Mouse (Mus musculus) embryonic facial prominence, embryonic 11.5 days (tissue): Measurements from ENCODE around the gene Uvssa. TPM values are rescaled to one million over a fixed set of nuclear protein-coding genes. Genes with fewer than 3 reads are reported as not detected.

ENCODE experiments used
- ATAC-seq: fragments of 200-750 bp; cut with Nextera tagmentation; replicated peaks from 2 replicates; pipeline ENCODE4 v1.8.0; 2017; ENCODE audit warnings: low read depth; ENCODE audit not compliant: insufficient number of reproducible peaks, low FRiP score, low TSS enrichment
- DNase-seq: peaks from one replicate; pipeline ENCODE4 v3.0.0-alpha.2; 2015; ENCODE audit warnings: low spot score
- H3K27ac ChIP-seq: fragments of 300-500 bp; sonication (generic); replicated peaks from 2 replicates; pipeline ENCODE4 v1.5.1; 2014; ENCODE audit warnings: mild to moderate bottlenecking, low read depth, low read length, control low read depth
- H3K27me3 ChIP-seq: fragments of 300-500 bp; sonication (generic); 2 replicates; pipeline ENCODE4 v1.6.1; 2014; ENCODE audit warnings: mild to moderate bottlenecking, low read length, moderate library complexity, mixed read lengths; ENCODE audit not compliant: control insufficient read depth, insufficient read depth
- H3K36me3 ChIP-seq: fragments of 300-500 bp; sonication (generic); replicated peaks from 2 replicates; pipeline ENCODE4 v1.6.1; 2014; ENCODE audit warnings: low read depth, mild to moderate bottlenecking, low read length, moderate library complexity, mixed read lengths; ENCODE audit not compliant: control insufficient read depth, insufficient read depth
- H3K4me1 ChIP-seq: fragments of 300-500 bp; sonication (generic); 2 replicates; pipeline ENCODE4 v1.6.1; 2014; ENCODE audit warnings: low read length, mixed read lengths; ENCODE audit not compliant: control insufficient read depth, insufficient read depth
- H3K4me2 ChIP-seq: fragments of 300-500 bp; sonication (generic); 2 replicates; pipeline ENCODE4 v1.6.1; 2014; ENCODE audit warnings: low read depth, mild to moderate bottlenecking, control low read depth, low read length, moderate library complexity
- H3K4me3 ChIP-seq: fragments of 300-500 bp; sonication (generic); 2 replicates; pipeline ENCODE4 v1.5.1; 2014; ENCODE audit warnings: low read depth, low read length, control low read depth
- H3K9ac ChIP-seq: fragments of 300-500 bp; sonication (generic); replicated peaks from 2 replicates; pipeline ENCODE4 v1.6.1; 2014; ENCODE audit warnings: mild to moderate bottlenecking, control low read depth, low read length
- H3K9me3 ChIP-seq: fragments of 300-500 bp; sonication (generic); replicated peaks from 2 replicates; pipeline ENCODE4 v1.6.1; 2016; ENCODE audit warnings: mild to moderate bottlenecking, low read length, inconsistent platforms, mixed read lengths; ENCODE audit not compliant: control insufficient read depth
- WGBS: fragments of 180-500 bp; shearing (Covaris S2); extraction: QIAGEN DNeasy Blood & Tissue Kit; methylation state at CpG from one replicate; pipeline ENCODE4 v1.1.7; 2014; 5-methylcytosine and 5-hydroxymethylcytosine counted together
- polyA plus RNA-seq: library from polyadenylated mRNA; unstranded; fragments of >200 nt; fragmentation: Nextera tagmentation; extraction: Ambion mirVana; gene quantifications from 2 replicates; pipeline ENCODE4 v1.2.1, GENCODE M21; 2014

Gene Uvssa
- polyA plus RNA-seq, 1 experiment from 2014 or later = 7.3 TPM

DNA sequence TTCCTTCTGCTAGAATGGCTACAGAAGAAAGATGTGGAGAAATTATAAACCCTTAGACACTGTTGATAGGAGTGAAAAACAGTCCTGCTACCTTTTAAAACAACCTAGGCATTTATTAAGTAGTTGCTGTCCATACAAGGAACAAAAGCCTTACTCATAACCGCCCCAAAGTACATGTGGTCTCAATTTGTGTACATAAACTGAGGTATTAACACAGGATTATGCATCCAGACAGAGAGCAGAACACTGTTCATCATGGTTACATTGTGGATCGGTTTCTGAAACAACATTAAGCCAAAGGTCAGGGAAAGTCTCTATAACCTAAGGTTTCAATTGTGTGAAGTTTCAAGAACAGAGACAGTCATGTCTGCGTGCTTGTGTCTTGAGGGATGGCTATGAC lies 25.3 kb upstream of the Uvssa start:
- 45% methylated on average over 3 of the region's 3 CpGs for WGBS
- ATAC-seq = no peak
- Histone ChIP-seq H3K4me1 (no peaks in the 10 kb centered on the region), H3K4me2 (no peak overlapping the region), H3K9ac (no peak overlapping the region), H3K27ac (no peak overlapping the region), H3K4me3 (no peak overlapping the region), H3K27me3 (no peaks in the 10 kb centered on the region), H3K9me3 (no peaks in the 10 kb centered on the region), H3K36me3 (no peaks in the 10 kb centered on the region)
- DNase-seq = peak; percentile 69

DNA sequence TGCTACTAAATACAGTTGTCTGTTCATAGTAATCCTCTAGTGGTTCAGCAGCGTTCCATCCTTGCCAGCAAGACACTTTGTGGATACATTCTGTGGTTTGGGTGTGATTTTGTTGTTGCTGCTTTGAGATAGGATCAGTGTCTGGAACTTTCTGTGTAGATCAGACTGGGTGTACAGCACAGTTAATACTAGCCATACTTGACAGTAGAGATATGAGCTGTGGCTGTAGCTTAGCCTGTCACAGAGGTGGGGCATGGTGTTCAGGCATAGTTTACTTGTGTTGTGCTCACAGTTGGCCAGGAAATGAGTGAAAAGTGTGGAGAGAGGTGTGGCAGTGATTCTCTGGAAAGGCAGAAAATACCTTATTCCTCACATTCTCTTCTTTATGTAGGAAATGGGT lies 20.9 kb upstream of the Uvssa start:
- Histone ChIP-seq H3K4me2 (no peak overlapping the region), H3K9ac (no peak overlapping the region), H3K27ac (no peak overlapping the region), H3K36me3 (peaks cover 4% of the 10 kb centered on the region; the same call in 1 of the 2 replicates), H3K4me3 (no peak overlapping the region), H3K27me3 (no peaks in the 10 kb centered on the region), H3K9me3 (no peaks in the 10 kb centered on the region), H3K4me1 (no peaks in the 10 kb centered on the region)
- 94% methylated on average over 1 of the region's 1 CpGs for WGBS
- no peak for ATAC-seq
- DNase-seq = no peak

DNA sequence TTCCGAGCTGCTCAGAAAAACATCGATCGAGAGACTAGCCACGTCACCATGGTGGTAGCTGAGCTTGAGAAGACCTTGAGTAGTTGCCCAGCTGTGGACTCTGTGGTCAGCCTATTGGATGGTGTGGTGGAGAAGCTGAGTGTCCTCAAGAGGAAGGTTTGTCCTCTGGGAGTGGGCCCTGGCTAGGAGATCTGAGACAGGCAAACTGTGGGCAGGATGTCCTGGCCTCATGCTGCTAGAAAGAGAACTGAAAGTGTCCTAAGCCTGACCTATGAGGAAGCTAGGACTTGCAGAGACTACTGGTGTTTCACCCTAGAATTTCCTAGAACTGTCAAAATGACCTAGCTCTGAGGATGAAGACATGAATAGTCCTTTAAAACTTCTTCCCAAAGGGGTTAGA lies 19.9 kb upstream of the Uvssa start:
- 94% methylated on average over 4 of the region's 4 CpGs for WGBS
- Histone ChIP-seq H3K4me2 (no peak overlapping the region), H3K36me3 (peaks cover 9% of the 10 kb centered on the region; the same call in 1 of the 2 replicates), H3K27me3 (no peaks in the 10 kb centered on the region), H3K4me3 (no peak overlapping the region), H3K27ac (no peak overlapping the region), H3K9ac (no peak overlapping the region), H3K9me3 (no peaks in the 10 kb centered on the region), H3K4me1 (no peaks in the 10 kb centered on the region)
- ATAC-seq (no peak), DNase-seq (no peak)

- Histone ChIP-seq H3K27ac (no peak overlapping the region), H3K27me3 (no peaks in the 10 kb centered on the region), H3K36me3 (peaks cover 13% of the 10 kb centered on the region; the same call in 1 of the 2 replicates), H3K4me3 (no peak overlapping the region), H3K4me2 (no peak overlapping the region), H3K4me1 (no peaks in the 10 kb centered on the region), H3K9ac (no peak overlapping the region), H3K9me3 (no peaks in the 10 kb centered on the region)
- DNase-seq = no peak
- no peak for ATAC-seq
- 92% methylated on average over 5 of the region's 5 CpGs for WGBS
Measured at GRCm38 (mm10) chr5:33363263-33363662, 15.1 kb upstream of the Uvssa start.

- no peak overlapping the region for H3K4me2 ChIP-seq
- DNase-seq (no peak), ATAC-seq (no peak)
- H3K9ac ChIP-seq = no peak overlapping the region
- H3K9me3 ChIP-seq = no peaks in the 10 kb centered on the region
- WGBS = 85% methylated on average over 4 of the region's 4 CpGs
- H3K27me3 ChIP-seq = no peaks in the 10 kb centered on the region
- H3K36me3 ChIP-seq = peaks cover 8% of the 10 kb centered on the region
- H3K4me1 ChIP-seq = no peaks in the 10 kb centered on the region
- no peak overlapping the region for H3K4me3 ChIP-seq
- H3K27ac ChIP-seq = no peak overlapping the region
Measured at GRCm38 (mm10) chr5:33368651-33369050, 9.7 kb upstream of the Uvssa start.

DNA sequence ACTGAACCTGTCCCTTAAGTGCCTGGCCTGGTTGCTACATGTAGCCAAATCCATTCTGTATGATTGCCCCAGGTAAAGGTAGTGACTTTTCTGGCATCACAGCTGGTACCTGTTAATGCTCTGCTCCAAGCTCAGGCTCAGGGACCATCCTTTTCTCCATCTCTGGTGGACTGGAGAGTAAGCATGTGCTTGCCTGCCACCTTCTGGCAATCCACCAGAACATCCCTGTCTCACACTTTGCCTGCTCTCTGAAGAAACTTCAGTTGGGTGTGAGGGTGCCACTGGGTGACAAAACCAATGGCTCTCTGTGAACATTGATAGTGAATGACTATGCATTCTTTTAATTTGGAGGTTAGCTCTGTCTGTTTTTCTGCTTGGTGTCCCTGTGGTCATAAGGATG lies 7.2 kb upstream of the Uvssa start:
- H3K36me3 ChIP-seq = peaks cover 5% of the 10 kb centered on the region
- H3K4me2 ChIP-seq = no peak overlapping the region
- peak; percentile 30 for DNase-seq
- no peaks in the 10 kb centered on the region for H3K27me3 ChIP-seq
- H3K9ac ChIP-seq = no peak overlapping the region
- H3K4me3 ChIP-seq = no peak overlapping the region
- H3K9me3 ChIP-seq = no peaks in the 10 kb centered on the region
- ATAC-seq = no peak
- H3K27ac ChIP-seq = no peak overlapping the region
- no peaks in the 10 kb centered on the region for H3K4me1 ChIP-seq

- H3K36me3 ChIP-seq = peaks cover 5% of the 10 kb centered on the region
Measured at GRCm38 (mm10) chr5:33371668-33372067, 6.7 kb upstream of the Uvssa start.

DNA sequence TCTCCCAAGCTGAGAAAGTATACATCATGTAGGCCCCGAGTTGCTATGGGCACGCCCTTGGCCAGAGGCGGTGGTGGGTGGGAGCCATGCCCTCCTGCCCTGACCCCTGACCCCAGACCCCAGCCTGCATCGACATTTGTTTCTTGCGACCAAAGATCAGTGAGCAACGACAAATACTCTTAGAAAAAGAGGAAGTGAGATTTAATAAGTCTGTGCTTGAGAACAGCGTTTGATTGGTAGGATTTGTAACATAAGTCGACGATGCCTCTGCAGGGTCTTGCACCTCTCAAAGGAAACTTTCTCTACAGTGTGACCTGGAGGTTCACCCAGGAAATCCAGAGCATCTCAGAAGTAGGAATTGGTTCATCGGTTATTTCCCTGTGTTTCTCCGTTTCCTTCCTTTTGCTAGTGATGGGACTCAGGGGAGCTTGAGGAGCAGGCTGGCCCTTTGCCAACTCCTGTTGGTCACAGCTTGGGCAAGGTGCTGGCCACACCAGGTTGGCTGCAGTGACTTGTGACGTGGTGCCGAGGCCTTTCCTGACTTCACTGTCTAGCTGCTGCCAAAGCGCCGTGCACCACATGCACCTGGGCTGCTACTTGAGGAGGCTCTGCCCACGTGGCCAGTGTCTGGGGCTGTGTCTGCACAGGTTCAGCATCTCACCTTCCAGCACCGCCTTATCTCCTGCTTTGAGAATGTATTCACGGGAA lies 5.9 kb upstream of the Uvssa start:
- H3K4me2 ChIP-seq = no peak overlapping the region

More at GRCm38 (mm10) chr5:33371668-33372067, 6.7 kb upstream of the Uvssa start:
- H3K4me2 ChIP-seq = no peak overlapping the region
- H3K4me3 ChIP-seq = no peak overlapping the region
- H3K27me3 ChIP-seq = no peaks in the 10 kb centered on the region
- H3K9me3 ChIP-seq = no peaks in the 10 kb centered on the region
- no peak overlapping the region for H3K9ac ChIP-seq
- H3K4me1 ChIP-seq = no peaks in the 10 kb centered on the region
- WGBS = 94% methylated on average over 4 of the region's 4 CpGs
- ATAC-seq (no peak), DNase-seq (no peak)
- H3K27ac ChIP-seq = no peak overlapping the region

More for the DNA sequence above, 5.9 kb upstream of the Uvssa start:
- Histone ChIP-seq H3K27me3 (no peaks in the 10 kb centered on the region), H3K36me3 (peaks cover 5% of the 10 kb centered on the region), H3K9me3 (no peaks in the 10 kb centered on the region), H3K4me3 (no peak overlapping the region), H3K4me1 (no peaks in the 10 kb centered on the region), H3K9ac (no peak overlapping the region), H3K27ac (no peak overlapping the region)
- ATAC-seq = no peak
- no peak for DNase-seq
- 79% methylated on average over 18 of the region's 18 CpGs for WGBS
